Mouse (Mus musculus) small intestine, adult 2 months (tissue): ENCODE results near the gene Psmd10.

Source experiments
- CTCF ChIP-seq: fragments of 200-500 bp; IDR thresholded peaks from 2 replicates; pipeline ENCODE4 v1.5.1; 2012; ENCODE audit warnings: low read depth, mild to moderate bottlenecking, control low read depth, inconsistent platforms, low read length, moderate library complexity, mixed read lengths; ENCODE audit not compliant: insufficient replicate concordance, insufficient read length; ENCODE audit errors: extremely low read depth
- POLR2A ChIP-seq: fragments of 200-500 bp; IDR thresholded peaks from 2 replicates; pipeline ENCODE4 v1.6.1; 2012; ENCODE audit warnings: low read depth, mild to moderate bottlenecking, control low read depth, inconsistent platforms, low read length, moderate library complexity

GRCm38 (mm10) chrX:140903487-140903886, 53.0 kb downstream of the Psmd10 start:
- no peak for TF ChIP-seq CTCF
- TF ChIP-seq POLR2A: no peak
